Mouse (Mus musculus) right cerebral cortex, postnatal 25 days (tissue): ENCODE data around the gene C8g.
A peak's percentile ranks its signal among the peaks of the same experiment; 100 is the strongest.

Experiments
- DNase-seq: peaks from one replicate; pipeline ENCODE4 v3.0.0; 2022

Gene C8g

GRCm38 (mm10) chr2:25501593-25502486 is at the start of gene C8g:
Gene C8g, minus strand, starts transcription at chr2:25501719.
- no peak for DNase-seq

GRCm38 (mm10) chr2:25551186-25551585 is 49.7 kb upstream of the C8g start:
- no peak for DNase-seq

- no peak for DNase-seq
These were observed 47.8 kb upstream of the C8g start for GRCm38 (mm10) chr2:25549021-25549991.

GRCm38 (mm10) chr2:25546811-25547491 is 45.4 kb upstream of the C8g start, which contains the start of gene Traf2:
Gene Traf2, minus strand, starts transcription at chr2:25546940.
- DNase-seq = peak; percentile 99

- no peak for DNase-seq
These were observed 44.7 kb upstream of the C8g start for GRCm38 (mm10) chr2:25545996-25546810.

- no peak for DNase-seq
These were observed 40.3 kb upstream of the C8g start for GRCm38 (mm10) chr2:25541644-25542367.

GRCm38 (mm10) chr2:25540541-25540948 is 39.0 kb upstream of the C8g start:
- no peak for DNase-seq

- no peak for DNase-seq
These were observed 35.0 kb upstream of the C8g start for GRCm38 (mm10) chr2:25536531-25536930.

- DNase-seq = no peak
These were observed 33.3 kb upstream of the C8g start for GRCm38 (mm10) chr2:25534866-25535182.

- DNase-seq = peak; percentile 9
These were observed 32.8 kb upstream of the C8g start for GRCm38 (mm10) chr2:25534178-25534865.

- no peak for DNase-seq
These were observed 32.2 kb upstream of the C8g start for GRCm38 (mm10) chr2:25533707-25534106.

GRCm38 (mm10) chr2:25526510-25527302 is 25.2 kb upstream of the C8g start:
- DNase-seq = no peak

GRCm38 (mm10) chr2:25509912-25510311 is 8.4 kb upstream of the C8g start:
- DNase-seq = no peak

- no peak for DNase-seq
These were observed 5.4 kb upstream of the C8g start for GRCm38 (mm10) chr2:25506964-25507363.

GRCm38 (mm10) chr2:25505860-25506259 is 4.3 kb upstream of the C8g start:
- DNase-seq = no peak

- no peak for DNase-seq
These were observed 3.5 kb upstream of the C8g start for GRCm38 (mm10) chr2:25505000-25505399.

GRCm38 (mm10) chr2:25504538-25504937 is 3.0 kb upstream of the C8g start:
- DNase-seq = no peak

- no peak for DNase-seq
These were observed 1.2 kb upstream of the C8g start for GRCm38 (mm10) chr2:25502726-25503125.

- peak; percentile 81 for DNase-seq
These were observed 728 bp downstream of the C8g start, which contains the start of gene Fbxw5 for GRCm38 (mm10) chr2:25500576-25501405. Gene Fbxw5, plus strand, starts transcription at chr2:25500750.
